Mouse (Mus musculus) thymus, adult 2 months (tissue): Measurements from ENCODE around the gene Rbbp6.

ENCODE experiments used
- CTCF ChIP-seq: fragments of 200-500 bp; IDR thresholded peaks from 2 replicates; pipeline ENCODE4 v1.5.1; 2012; ENCODE audit warnings: mild to moderate bottlenecking, control low read depth, low read length, moderate library complexity, borderline replicate concordance; ENCODE audit not compliant: control insufficient read depth, poor library complexity, insufficient read depth; ENCODE audit errors: extremely low read depth
- POLR2A ChIP-seq: fragments of 200-500 bp; IDR thresholded peaks from 2 replicates; pipeline ENCODE4 v1.6.1; 2012; ENCODE audit warnings: mild to moderate bottlenecking, low read length, control low read depth, moderate library complexity; ENCODE audit not compliant: control insufficient read depth, poor library complexity, insufficient read depth; ENCODE audit errors: extremely low read depth

DNA sequence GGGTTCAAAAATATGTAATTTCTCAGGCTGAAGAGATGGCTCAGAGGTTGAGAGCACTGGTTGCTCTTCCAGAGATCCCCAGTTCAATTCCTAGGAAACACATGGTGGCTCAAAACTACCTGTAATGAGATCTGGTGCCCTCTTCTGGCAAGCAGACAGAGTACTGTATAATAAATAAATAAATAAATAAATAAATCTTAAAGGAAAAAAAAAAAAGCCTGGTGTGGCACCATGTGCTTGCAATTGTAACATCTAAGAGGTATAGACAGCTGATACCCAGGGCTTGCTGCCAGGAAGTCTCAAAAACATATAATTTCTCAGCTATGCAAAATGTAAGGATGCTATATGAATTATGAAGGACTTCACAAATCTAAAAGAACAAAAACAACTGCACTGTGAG, 28.9 kb upstream of the Rbbp6 start:
- TF ChIP-seq POLR2A (no peak), CTCF (no peak)
